Mouse (Mus musculus) forebrain, embryonic 11.5 days (tissue): ENCODE results near the gene Mapk7. TPM values are rescaled to one million over a fixed set of nuclear protein-coding genes. Genes with fewer than 3 reads are reported as not detected.

Experiments
- ATAC-seq: fragments of 200-750 bp; cut with Nextera tagmentation; replicated peaks from 2 replicates; pipeline ENCODE4 v1.8.0; 2017; ENCODE audit warnings: moderate TSS enrichment; ENCODE audit not compliant: low FRiP score
- DNase-seq: peaks from one replicate; pipeline ENCODE4 v3.0.0-alpha.2; 2017; ENCODE audit warnings: low spot score
- H3K27ac ChIP-seq: fragments of 300-500 bp; sonication (generic); 2 replicates; pipeline ENCODE4 v1.5.1; 2014; ENCODE audit warnings: low read depth, low read length
- H3K27me3 ChIP-seq: fragments of 300-500 bp; sonication (generic); 2 replicates; pipeline ENCODE4 v1.6.1; 2014; ENCODE audit warnings: mild to moderate bottlenecking, low read length, mixed read lengths; ENCODE audit not compliant: control insufficient read depth, insufficient read depth
- H3K36me3 ChIP-seq: fragments of 300-500 bp; sonication (generic); 2 replicates; pipeline ENCODE4 v1.6.1; 2014; ENCODE audit warnings: mild to moderate bottlenecking, low read length, moderate library complexity, mixed read lengths; ENCODE audit not compliant: control insufficient read depth, insufficient read depth
- H3K4me1 ChIP-seq: fragments of 300-500 bp; sonication (generic); replicated peaks from 2 replicates; pipeline ENCODE4 v1.6.1; 2014; ENCODE audit warnings: low read length, mixed read lengths; ENCODE audit not compliant: control insufficient read depth, insufficient read depth
- H3K4me2 ChIP-seq: fragments of 300-500 bp; sonication (generic); 2 replicates; pipeline ENCODE4 v1.6.1; 2014; ENCODE audit warnings: low read depth, mild to moderate bottlenecking, low read length, moderate library complexity, mixed read lengths; ENCODE audit not compliant: severe bottlenecking
- H3K4me3 ChIP-seq: fragments of 300-500 bp; sonication (generic); 2 replicates; pipeline ENCODE4 v1.5.1; 2014; ENCODE audit warnings: low read depth, low read length
- H3K9ac ChIP-seq: fragments of 300-500 bp; sonication (generic); 2 replicates; pipeline ENCODE4 v1.6.1; 2014; ENCODE audit warnings: low read length
- H3K9me3 ChIP-seq: fragments of 300-500 bp; sonication (generic); 2 replicates; pipeline ENCODE4 v1.6.1; 2016; ENCODE audit warnings: low read length, mixed read lengths; ENCODE audit not compliant: control insufficient read depth
- WGBS: fragments of 180-500 bp; shearing (Covaris S2); extraction: QIAGEN DNeasy Blood & Tissue Kit; methylation state at CpG from one replicate; pipeline ENCODE4 v1.1.7; 2014; 5-methylcytosine and 5-hydroxymethylcytosine counted together
- polyA plus RNA-seq: library from polyadenylated mRNA; unstranded; fragments of >200 nt; fragmentation: Nextera tagmentation; extraction: Ambion mirVana; gene quantifications from 2 replicates; pipeline ENCODE4 v1.2.1, GENCODE M21; 2014

Mapk7 gene
- polyA plus RNA-seq, 1 experiment from 2014 or later, result 80.1 TPM

DNA sequence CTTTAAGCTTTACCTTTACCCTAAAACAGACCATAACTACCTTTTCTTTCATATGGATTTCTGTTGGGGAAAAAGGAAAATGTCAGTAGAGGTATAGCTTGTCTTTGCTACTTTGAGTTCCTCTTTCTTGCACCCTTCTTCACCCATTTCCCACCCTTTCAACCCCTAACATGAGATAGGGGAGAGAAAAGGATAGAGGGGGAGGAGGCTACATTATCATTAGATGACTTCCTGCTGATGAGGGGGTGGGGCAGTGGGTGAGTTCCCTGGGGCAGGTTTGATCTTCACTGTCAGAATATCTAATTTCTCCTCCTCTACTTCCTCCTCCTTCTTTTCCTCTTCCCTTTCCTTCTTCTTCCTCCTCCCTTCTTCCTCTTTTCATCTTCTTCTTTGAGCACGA, 3.3 kb upstream of the Mapk7 start:
- DNase-seq (no peak), ATAC-seq (no peak)
- Histone ChIP-seq H3K36me3 (peaks cover 2% of the 10 kb centered on the region; the same call in 1 of the 2 replicates), H3K4me3 (no peak overlapping the region), H3K4me1 (peaks cover 6% of the 10 kb centered on the region), H3K9ac (no peak overlapping the region), H3K4me2 (no peak overlapping the region), H3K27me3 (no peaks in the 10 kb centered on the region), H3K9me3 (no peaks in the 10 kb centered on the region), H3K27ac (no peak overlapping the region)
- WGBS, result 71% methylated on average over 1 of the region's 1 CpGs

DNA sequence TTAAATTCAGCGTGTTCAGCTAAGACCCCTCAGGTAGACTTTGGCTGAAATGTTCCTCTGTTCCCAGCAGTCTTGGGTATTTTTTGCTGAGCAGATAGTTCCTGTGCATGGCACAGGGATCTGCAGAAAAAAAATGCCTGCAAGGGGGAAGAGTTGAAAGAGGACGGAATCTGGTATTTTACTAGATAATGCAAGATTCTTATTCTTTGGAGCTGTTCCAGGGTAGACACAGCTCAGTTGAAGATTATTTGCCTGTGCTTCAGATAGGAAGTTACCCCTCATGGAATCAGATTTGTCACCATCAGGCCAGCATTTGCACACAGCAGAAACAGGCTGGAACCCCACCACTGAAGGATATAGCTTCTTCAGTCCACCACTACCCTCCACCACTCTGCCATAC, 1.3 kb upstream of the Mapk7 start:
- no peak for ATAC-seq
- WGBS, result 88% methylated on average over 2 of the region's 2 CpGs
- H3K4me2 ChIP-seq, result no peak overlapping the region

DNA sequence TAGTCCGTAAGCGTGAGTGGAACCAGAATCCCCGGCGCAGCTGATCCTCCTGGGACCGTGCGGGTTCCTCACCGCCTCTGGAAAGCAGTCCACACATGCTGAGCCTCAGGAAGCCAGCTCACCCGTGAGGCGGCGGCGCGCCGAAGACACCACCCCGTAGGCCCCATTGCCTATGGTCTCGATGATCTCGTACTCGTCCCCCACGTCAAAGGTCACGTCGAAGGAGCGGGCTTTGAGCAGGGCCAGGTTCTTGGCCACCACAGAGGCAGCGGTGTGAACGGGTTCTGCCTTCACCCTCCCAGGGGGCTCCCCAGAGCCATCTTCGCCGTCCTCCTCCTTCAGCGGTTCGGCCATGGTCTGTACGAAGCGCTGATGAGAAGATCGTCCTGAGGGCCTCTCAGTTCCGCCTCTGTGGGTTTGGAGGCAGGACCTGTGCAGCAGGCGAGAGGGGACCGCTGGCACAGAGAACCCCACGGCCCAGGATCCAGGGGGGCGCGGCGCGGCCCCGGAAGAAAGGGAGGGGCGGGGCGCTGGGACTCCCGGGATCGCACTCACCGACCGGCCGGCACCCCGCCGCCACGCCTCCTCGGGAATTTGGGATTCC, 579 bp downstream of the Mapk7 start:
- peaks cover 31% of the 10 kb centered on the region for H3K36me3 ChIP-seq
- H3K4me2 ChIP-seq, result peak overlapping the region; percentile 74
- peak overlapping the region; percentile 61 for H3K4me3 ChIP-seq
- H3K9me3 ChIP-seq, result no peaks in the 10 kb centered on the region
- H3K27me3 ChIP-seq, result no peaks in the 10 kb centered on the region
- peaks cover 6% of the 10 kb centered on the region for H3K4me1 ChIP-seq
- no peak for DNase-seq
- peak overlapping the region; percentile 61 for H3K27ac ChIP-seq
- WGBS, result under 1% methylated on average over 49 of the region's 50 CpGs
- peak; percentile 72 for ATAC-seq
- peak overlapping the region; percentile 74 for H3K9ac ChIP-seq

More for the DNA sequence above, 1.3 kb upstream of the Mapk7 start:
- Histone ChIP-seq H3K4me3 (no peak overlapping the region), H3K27ac (no peak overlapping the region), H3K9ac (no peak overlapping the region), H3K4me1 (peaks cover 6% of the 10 kb centered on the region), H3K27me3 (no peaks in the 10 kb centered on the region), H3K36me3 (peaks cover 19% of the 10 kb centered on the region), H3K9me3 (no peaks in the 10 kb centered on the region)
- peak; percentile 15 for DNase-seq

GRCm38 (mm10) chr11:61492749-61493401, 1.3 kb downstream of the Mapk7 start:
- Histone ChIP-seq H3K36me3 (peaks cover 31% of the 10 kb centered on the region), H3K4me3 (peak overlapping the region; percentile 61), H3K27me3 (no peaks in the 10 kb centered on the region), H3K27ac (no peak overlapping the region; the same call in 1 of the 2 replicates), H3K9ac (peak overlapping the region; percentile 74), H3K4me2 (peak overlapping the region; percentile 74), H3K9me3 (no peaks in the 10 kb centered on the region), H3K4me1 (peaks cover 6% of the 10 kb centered on the region)
- DNase-seq (no peak), ATAC-seq (no peak)
- WGBS, result 85% methylated on average over 12 of the region's 12 CpGs

DNA sequence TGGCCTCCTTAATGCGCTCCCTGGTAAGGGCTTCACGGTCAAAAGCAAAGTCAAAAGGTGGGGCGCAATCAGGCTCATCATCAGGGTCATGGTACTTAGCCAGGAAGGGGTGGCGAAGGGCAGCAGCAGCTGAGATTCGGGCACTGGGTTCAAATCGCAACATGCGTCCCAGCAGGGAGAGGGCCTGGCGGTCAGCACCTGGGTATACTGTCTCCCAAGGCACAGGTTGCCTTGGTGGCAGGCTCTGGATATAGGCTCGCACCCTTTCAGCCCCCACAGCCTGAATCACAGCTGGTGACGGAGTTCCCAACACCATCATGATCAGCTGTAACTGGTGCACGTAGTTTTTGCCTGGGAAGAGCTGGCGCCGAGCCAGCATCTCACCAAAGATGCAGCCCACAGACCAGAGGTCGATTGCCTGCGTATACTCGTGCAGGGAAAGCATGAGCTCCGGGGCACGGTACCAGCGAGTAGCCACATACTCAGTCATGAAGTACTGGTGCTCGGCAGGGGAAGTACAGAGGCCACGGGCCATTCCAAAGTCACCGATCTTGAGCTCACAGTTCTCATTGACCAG, 3.2 kb downstream of the Mapk7 start:
- WGBS, result 90% methylated on average over 22 of the region's 22 CpGs
- H3K27ac ChIP-seq, result no peak overlapping the region
- ATAC-seq (no peak), DNase-seq (peak; percentile 49)
- no peak overlapping the region for H3K4me2 ChIP-seq
- no peaks in the 10 kb centered on the region for H3K9me3 ChIP-seq
- H3K4me3 ChIP-seq, result no peak overlapping the region
- no peaks in the 10 kb centered on the region for H3K27me3 ChIP-seq
- H3K4me1 ChIP-seq, result peaks cover 6% of the 10 kb centered on the region
- H3K9ac ChIP-seq, result no peak overlapping the region
- peaks cover 31% of the 10 kb centered on the region for H3K36me3 ChIP-seq

- ATAC-seq (no peak), DNase-seq (no peak)
- 95% methylated on average over 8 of the region's 8 CpGs for whole genome bisulfite sequencing
- no peak overlapping the region for H3K4me2 ChIP-seq
- peaks cover 31% of the 10 kb centered on the region for H3K36me3 ChIP-seq
- H3K27ac ChIP-seq, result no peak overlapping the region
- H3K9ac ChIP-seq, result no peak overlapping the region
- H3K4me3 ChIP-seq, result no peak overlapping the region
- H3K9me3 ChIP-seq, result no peaks in the 10 kb centered on the region
- no peaks in the 10 kb centered on the region for H3K27me3 ChIP-seq
- H3K4me1 ChIP-seq, result peaks cover 15% of the 10 kb centered on the region
These were observed 4.3 kb downstream of the Mapk7 start for GRCm38 (mm10) chr11:61489874-61490273.

GRCm38 (mm10) chr11:61489085-61489484, 5.1 kb downstream of the Mapk7 start:
- no peaks in the 10 kb centered on the region for H3K9me3 ChIP-seq
- WGBS, result 88% methylated on average over 2 of the region's 2 CpGs
- no peak overlapping the region for H3K9ac ChIP-seq
- peaks cover 22% of the 10 kb centered on the region for H3K4me1 ChIP-seq
- no peak overlapping the region for H3K4me3 ChIP-seq
- ATAC-seq (no peak), DNase-seq (no peak)
- H3K4me2 ChIP-seq, result no peak overlapping the region
- H3K36me3 ChIP-seq, result peaks cover 31% of the 10 kb centered on the region
- H3K27me3 ChIP-seq, result no peaks in the 10 kb centered on the region
- no peak overlapping the region for H3K27ac ChIP-seq

DNA sequence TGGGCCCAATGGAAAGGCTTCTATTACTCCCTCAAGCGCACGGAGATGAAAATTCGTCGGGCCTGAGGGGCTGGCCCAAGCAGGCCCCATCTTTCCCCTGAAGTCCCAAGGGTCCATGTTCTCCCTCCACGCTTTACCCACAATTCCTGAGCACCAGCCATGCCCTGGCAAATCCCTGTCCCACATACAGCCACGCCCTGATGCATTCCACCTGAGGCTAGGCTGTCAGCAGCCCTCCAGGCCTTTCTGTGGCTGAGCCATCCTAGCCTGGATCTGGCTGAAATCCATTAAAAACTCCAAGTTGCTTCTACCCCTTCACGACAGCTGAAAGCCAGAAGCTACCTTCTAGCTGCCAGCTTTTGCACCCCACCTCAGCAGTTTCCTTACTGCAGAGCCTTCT, 6.3 kb downstream of the Mapk7 start:
- no peaks in the 10 kb centered on the region for H3K27me3 ChIP-seq
- peaks cover 31% of the 10 kb centered on the region for H3K36me3 ChIP-seq
- no peak overlapping the region for H3K4me2 ChIP-seq
- 89% methylated on average over 7 of the region's 7 CpGs for WGBS
- no peak overlapping the region for H3K27ac ChIP-seq
- peaks cover 24% of the 10 kb centered on the region for H3K4me1 ChIP-seq
- no peaks in the 10 kb centered on the region for H3K9me3 ChIP-seq
- H3K4me3 ChIP-seq, result no peak overlapping the region
- DNase-seq (no peak), ATAC-seq (no peak)
- no peak overlapping the region for H3K9ac ChIP-seq
